Mouse (Mus musculus) lung, embryonic 15.5 days (tissue): ENCODE results near the gene Ing4. TPM values are rescaled to one million over a fixed set of nuclear protein-coding genes. Genes with fewer than 3 reads are reported as not detected.

Experiments used
- ATAC-seq: fragments of 200-750 bp; cut with Nextera tagmentation; 2 replicates; pipeline ENCODE4 v1.8.0; 2017; ENCODE audit warnings: moderate number of reproducible peaks, borderline replicate concordance; ENCODE audit not compliant: low FRiP score, low TSS enrichment; ENCODE audit errors: extremely low read depth
- H3K27ac ChIP-seq: fragments of 300-500 bp; sonication (generic); 2 replicates; pipeline ENCODE4 v1.5.1; 2015; ENCODE audit warnings: moderate library complexity, mild to moderate bottlenecking, inconsistent platforms
- H3K27me3 ChIP-seq: fragments of 300-500 bp; sonication (generic); 2 replicates; pipeline ENCODE4 v1.6.1; 2015; ENCODE audit warnings: inconsistent platforms
- H3K36me3 ChIP-seq: fragments of 300-500 bp; sonication (generic); 2 replicates; pipeline ENCODE4 v1.6.1; 2015; ENCODE audit warnings: inconsistent platforms
- H3K4me1 ChIP-seq: fragments of 300-500 bp; sonication (generic); 2 replicates; pipeline ENCODE4 v1.6.1; 2015; ENCODE audit warnings: inconsistent platforms
- H3K4me2 ChIP-seq: fragments of 300-500 bp; sonication (generic); 2 replicates; pipeline ENCODE4 v1.6.1; 2015; ENCODE audit warnings: inconsistent platforms, mild to moderate bottlenecking, moderate library complexity
- H3K4me3 ChIP-seq: fragments of 300-500 bp; sonication (generic); 2 replicates; pipeline ENCODE4 v1.5.1; 2015; ENCODE audit warnings: mild to moderate bottlenecking, inconsistent platforms
- H3K9ac ChIP-seq: fragments of 300-500 bp; sonication (generic); 2 replicates; pipeline ENCODE4 v1.6.1; 2015; ENCODE audit warnings: inconsistent platforms
- H3K9me3 ChIP-seq: fragments of 300-500 bp; sonication (generic); 2 replicates; pipeline ENCODE4 v1.6.1; 2016; ENCODE audit warnings: inconsistent platforms
- WGBS: fragments of 180-500 bp; shearing (Covaris S2); methylation state at CpG from one replicate; pipeline ENCODE4 v1.1.7; 2015; 5-methylcytosine and 5-hydroxymethylcytosine counted together
- polyA plus RNA-seq: library from polyadenylated mRNA; unstranded; fragments of >200 nt; fragmentation: Nextera tagmentation; extraction: Ambion mirVana; gene quantifications from 2 replicates; pipeline ENCODE4 v1.2.1, GENCODE M21; 2015

Gene Ing4
- polyA plus RNA-seq, 1 experiment from 2014 or later = 149 TPM

DNA sequence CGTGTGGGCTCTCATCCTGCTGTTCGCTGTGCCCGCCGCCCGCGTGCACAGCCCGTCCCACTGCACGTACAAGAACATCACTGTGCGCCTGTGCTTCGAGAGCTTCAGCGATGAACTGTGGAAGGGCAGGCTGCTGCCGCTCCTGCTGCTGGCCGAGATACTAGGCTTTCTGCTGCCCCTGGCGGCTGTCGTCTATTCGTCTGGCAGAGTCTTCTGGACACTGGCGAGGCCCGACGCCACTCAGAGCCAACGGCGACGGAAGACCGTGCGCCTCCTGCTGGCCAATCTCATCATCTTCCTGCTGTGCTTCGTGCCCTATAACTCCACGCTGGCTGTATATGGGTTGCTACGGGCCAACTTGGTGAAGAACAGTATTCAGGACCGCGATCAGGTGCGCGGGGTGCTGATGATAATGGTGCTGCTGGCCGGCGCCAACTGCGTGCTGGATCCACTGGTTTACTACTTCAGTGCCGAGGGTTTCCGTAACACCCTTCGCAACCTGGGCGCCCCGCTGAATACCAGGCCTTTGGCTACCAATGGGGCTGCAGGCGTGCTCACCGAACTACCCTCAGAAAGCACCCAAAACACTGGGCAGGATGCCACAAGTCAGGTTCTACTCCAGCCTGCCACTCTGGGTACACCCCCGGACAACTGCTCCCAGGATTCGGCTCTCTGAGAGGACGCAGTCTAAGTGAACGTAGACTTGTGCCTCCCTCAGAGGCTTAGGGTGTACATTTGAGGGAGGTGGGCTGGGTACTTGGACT, 42.4 kb downstream of the Ing4 start:
- no peaks in the 10 kb centered on the region for H3K9me3 ChIP-seq
- peak overlapping the region; percentile 39 for H3K4me3 ChIP-seq
- peak overlapping the region; percentile 39; the same call in 1 of the 2 replicates for H3K27ac ChIP-seq
- no peaks in the 10 kb centered on the region for H3K36me3 ChIP-seq
- peak overlapping the region; percentile 66 for H3K4me2 ChIP-seq
- H3K27me3 ChIP-seq = no peaks in the 10 kb centered on the region
- H3K9ac ChIP-seq = peak overlapping the region; percentile 37
- 24% methylated on average over 45 of the region's 45 CpGs for WGBS
- peak; percentile 92 for ATAC-seq
- peaks cover 8% of the 10 kb centered on the region; the same call in 1 of the 2 replicates for H3K4me1 ChIP-seq

DNA sequence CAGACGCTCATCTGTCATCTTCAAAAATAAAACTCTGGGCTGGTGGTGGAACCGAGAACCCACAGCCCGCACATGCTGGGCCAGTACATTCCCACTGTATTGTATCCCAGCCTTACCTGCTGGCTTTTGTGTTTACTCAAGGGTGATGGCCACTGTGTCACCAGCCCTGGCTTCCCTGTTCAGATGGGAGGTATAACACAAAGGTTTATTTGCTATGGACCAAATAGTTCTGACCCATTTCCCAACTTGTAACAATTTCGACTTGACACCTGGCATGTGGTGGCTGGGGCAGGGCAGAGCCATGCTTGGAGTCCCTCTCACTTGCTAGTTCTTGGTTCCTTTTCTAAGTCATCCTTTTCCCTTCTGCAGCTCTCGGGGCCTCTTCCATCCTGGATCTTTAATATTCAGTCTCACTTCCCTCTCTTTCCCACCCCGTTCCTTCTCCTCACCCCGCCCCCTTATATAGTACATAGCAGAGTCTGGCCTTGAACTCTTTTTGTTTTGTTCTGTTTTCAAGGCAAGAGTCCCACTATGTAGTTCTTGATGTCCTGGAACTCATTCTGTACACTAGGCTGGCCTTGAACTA, 43.3 kb downstream of the Ing4 start:
- Histone ChIP-seq H3K4me2 (no peak overlapping the region), H3K9ac (no peak overlapping the region), H3K4me3 (no peak overlapping the region), H3K36me3 (no peaks in the 10 kb centered on the region), H3K27ac (no peak overlapping the region), H3K9me3 (no peaks in the 10 kb centered on the region), H3K4me1 (peaks cover 12% of the 10 kb centered on the region; the same call in 1 of the 2 replicates), H3K27me3 (no peaks in the 10 kb centered on the region)
- 81% methylated on average over 7 of the region's 7 CpGs for WGBS
- ATAC-seq = no peak

DNA sequence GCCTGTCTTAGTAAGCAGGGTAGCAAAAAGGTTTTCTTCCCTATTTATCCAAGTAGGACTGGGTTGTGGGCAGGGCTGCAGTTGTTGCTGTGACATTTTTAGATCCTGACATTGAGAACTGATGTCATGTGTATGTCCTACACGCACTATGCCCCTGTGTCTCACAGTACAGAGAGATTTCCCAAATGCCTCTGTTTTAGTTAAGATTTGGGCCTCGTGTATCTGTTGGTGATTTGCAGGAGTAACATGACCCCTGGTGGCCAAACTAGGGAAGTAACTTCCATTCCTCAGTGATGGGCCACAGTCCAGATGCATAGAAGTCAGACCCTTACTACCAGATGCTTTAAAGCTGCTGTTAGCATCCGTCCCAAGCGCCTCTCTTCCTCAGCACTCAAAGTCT, 44.9 kb downstream of the Ing4 start:
- H3K27ac ChIP-seq = no peak overlapping the region

GRCm38 (mm10) chr6:125087937-125088336, 48.4 kb downstream of the Ing4 start:
- WGBS = 59% methylated on average over 3 of the region's 3 CpGs
- no peaks in the 10 kb centered on the region for H3K36me3 ChIP-seq
- no peak overlapping the region for H3K9ac ChIP-seq
- no peak overlapping the region for H3K4me2 ChIP-seq
- peaks cover 40% of the 10 kb centered on the region for H3K4me1 ChIP-seq
- H3K27ac ChIP-seq = peak overlapping the region; percentile 97
- no peaks in the 10 kb centered on the region for H3K27me3 ChIP-seq
- H3K4me3 ChIP-seq = no peak overlapping the region
- no peaks in the 10 kb centered on the region for H3K9me3 ChIP-seq
- ATAC-seq = no peak

More for the DNA sequence above, 44.9 kb downstream of the Ing4 start:
- WGBS = 2% methylated on average over 4 of the region's 4 CpGs
- no peak overlapping the region for H3K4me2 ChIP-seq
- H3K27me3 ChIP-seq = no peaks in the 10 kb centered on the region
- no peak overlapping the region for H3K4me3 ChIP-seq
- no peaks in the 10 kb centered on the region for H3K9me3 ChIP-seq
- peak overlapping the region; percentile 5; the same call in 1 of the 2 replicates for H3K9ac ChIP-seq
- no peak for ATAC-seq
- no peaks in the 10 kb centered on the region for H3K36me3 ChIP-seq
- peaks cover 24% of the 10 kb centered on the region for H3K4me1 ChIP-seq

GRCm38 (mm10) chr6:125088561-125089321, 49.2 kb downstream of the Ing4 start:
- Histone ChIP-seq H3K36me3 (no peaks in the 10 kb centered on the region), H3K9ac (no peak overlapping the region; the same call in 1 of the 2 replicates), H3K4me2 (peak overlapping the region; percentile 63), H3K27ac (peak overlapping the region; percentile 97), H3K4me3 (peak overlapping the region; percentile 27; the same call in 1 of the 2 replicates), H3K27me3 (no peaks in the 10 kb centered on the region), H3K4me1 (peaks cover 40% of the 10 kb centered on the region), H3K9me3 (no peaks in the 10 kb centered on the region)
- 1% methylated on average over 20 of the region's 20 CpGs for WGBS
- peak; percentile 89 for ATAC-seq

GRCm38 (mm10) chr6:125089521-125090321, 50.2 kb downstream of the Ing4 start:
- peak overlapping the region; percentile 27 for H3K4me3 ChIP-seq
- peak overlapping the region; percentile 63 for H3K4me2 ChIP-seq
- peak overlapping the region; percentile 42 for H3K9ac ChIP-seq
- no peaks in the 10 kb centered on the region for H3K27me3 ChIP-seq
- peak overlapping the region; percentile 97 for H3K27ac ChIP-seq
- peaks cover 36% of the 10 kb centered on the region for H3K4me1 ChIP-seq
- 2% methylated on average over 15 of the region's 15 CpGs for WGBS
- no peaks in the 10 kb centered on the region for H3K36me3 ChIP-seq
- ATAC-seq = peak; percentile 76
- no peaks in the 10 kb centered on the region for H3K9me3 ChIP-seq

DNA sequence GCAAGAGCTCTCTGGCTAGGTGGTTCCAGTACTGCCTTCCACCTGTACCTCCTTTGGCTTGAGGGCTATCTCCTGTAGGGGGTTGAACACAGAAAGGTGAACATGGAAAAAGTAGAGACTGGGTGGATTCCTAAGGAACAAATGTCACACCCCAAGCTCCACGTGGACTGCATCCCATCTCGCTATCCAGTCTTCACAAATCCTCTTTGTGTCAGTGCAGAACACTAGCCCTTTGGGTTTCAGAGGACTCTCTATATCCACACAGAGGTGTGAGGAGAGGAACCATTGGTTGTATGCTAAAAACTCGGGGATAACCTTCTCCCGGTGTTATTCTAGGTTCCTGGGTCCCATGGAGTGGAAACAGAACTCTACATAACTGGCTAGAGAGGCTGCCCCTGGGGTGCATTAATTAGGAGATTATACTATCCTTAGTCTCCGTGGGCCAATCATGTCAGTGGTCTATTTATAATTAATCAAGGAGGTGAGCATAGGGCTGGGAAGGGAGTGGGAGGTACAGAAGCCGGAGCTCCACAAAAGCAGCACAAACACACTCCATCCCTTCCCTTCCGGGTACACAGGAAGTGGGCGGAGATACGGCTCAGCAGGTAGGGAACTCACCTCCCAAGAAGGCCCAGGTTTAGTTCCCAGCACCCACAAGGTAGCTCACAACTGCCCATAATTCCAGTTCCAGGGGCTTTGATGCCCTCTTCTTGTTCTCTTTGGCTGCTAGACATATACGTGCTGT, 51.0 kb downstream of the Ing4 start:
- WGBS = 51% methylated on average over 10 of the region's 10 CpGs

GRCm38 (mm10) chr6:125092372-125092771, 52.8 kb downstream of the Ing4 start:
- Histone ChIP-seq H3K4me1 (peaks cover 41% of the 10 kb centered on the region), H3K9ac (no peak overlapping the region), H3K27me3 (no peaks in the 10 kb centered on the region), H3K4me3 (no peak overlapping the region), H3K4me2 (no peak overlapping the region), H3K27ac (peak overlapping the region; percentile 1; the same call in 1 of the 2 replicates), H3K9me3 (no peaks in the 10 kb centered on the region), H3K36me3 (no peaks in the 10 kb centered on the region)
- ATAC-seq = no peak
- WGBS = 75% methylated on average over 5 of the region's 5 CpGs

More for the DNA sequence above, 51.0 kb downstream of the Ing4 start:
- H3K36me3 ChIP-seq = no peaks in the 10 kb centered on the region
- no peaks in the 10 kb centered on the region for H3K27me3 ChIP-seq
- ATAC-seq = no peak
- H3K4me3 ChIP-seq = 0 out of 2 replicates have a peak overlapping the region, but pooled peaks have one; percentile 27
- peak overlapping the region; percentile 63 for H3K4me2 ChIP-seq
- H3K9me3 ChIP-seq = no peaks in the 10 kb centered on the region
- H3K27ac ChIP-seq = peak overlapping the region; percentile 97
- H3K9ac ChIP-seq = peak overlapping the region; percentile 30
- H3K4me1 ChIP-seq = peaks cover 42% of the 10 kb centered on the region

DNA sequence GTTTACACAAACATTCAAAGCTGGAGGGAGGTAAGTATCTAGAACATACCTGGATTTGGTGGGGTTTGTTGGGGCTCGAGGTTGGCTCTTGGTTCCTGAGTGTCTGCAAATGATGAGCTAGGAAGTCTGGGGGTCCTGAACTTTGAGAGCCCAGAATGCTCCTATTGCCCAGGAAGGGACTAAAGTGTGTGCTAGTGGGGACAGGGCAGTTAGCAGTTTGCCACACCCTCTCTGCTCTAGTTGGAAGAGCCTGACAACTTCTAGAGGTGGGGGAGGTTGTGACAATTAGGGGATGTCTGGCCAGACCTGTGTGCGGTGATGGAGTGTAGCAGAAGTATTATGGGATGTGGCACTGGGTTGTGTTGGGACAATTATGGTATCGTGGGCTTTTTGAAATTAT, 55.3 kb downstream of the Ing4 start:
- Histone ChIP-seq H3K4me3 (no peak overlapping the region), H3K36me3 (peaks cover 18% of the 10 kb centered on the region), H3K9me3 (no peaks in the 10 kb centered on the region), H3K9ac (no peak overlapping the region), H3K4me1 (peaks cover 49% of the 10 kb centered on the region), H3K27ac (peak overlapping the region; percentile 94), H3K4me2 (no peak overlapping the region), H3K27me3 (no peaks in the 10 kb centered on the region)
- 38% methylated on average over 3 of the region's 3 CpGs for WGBS
- no peak for ATAC-seq

DNA sequence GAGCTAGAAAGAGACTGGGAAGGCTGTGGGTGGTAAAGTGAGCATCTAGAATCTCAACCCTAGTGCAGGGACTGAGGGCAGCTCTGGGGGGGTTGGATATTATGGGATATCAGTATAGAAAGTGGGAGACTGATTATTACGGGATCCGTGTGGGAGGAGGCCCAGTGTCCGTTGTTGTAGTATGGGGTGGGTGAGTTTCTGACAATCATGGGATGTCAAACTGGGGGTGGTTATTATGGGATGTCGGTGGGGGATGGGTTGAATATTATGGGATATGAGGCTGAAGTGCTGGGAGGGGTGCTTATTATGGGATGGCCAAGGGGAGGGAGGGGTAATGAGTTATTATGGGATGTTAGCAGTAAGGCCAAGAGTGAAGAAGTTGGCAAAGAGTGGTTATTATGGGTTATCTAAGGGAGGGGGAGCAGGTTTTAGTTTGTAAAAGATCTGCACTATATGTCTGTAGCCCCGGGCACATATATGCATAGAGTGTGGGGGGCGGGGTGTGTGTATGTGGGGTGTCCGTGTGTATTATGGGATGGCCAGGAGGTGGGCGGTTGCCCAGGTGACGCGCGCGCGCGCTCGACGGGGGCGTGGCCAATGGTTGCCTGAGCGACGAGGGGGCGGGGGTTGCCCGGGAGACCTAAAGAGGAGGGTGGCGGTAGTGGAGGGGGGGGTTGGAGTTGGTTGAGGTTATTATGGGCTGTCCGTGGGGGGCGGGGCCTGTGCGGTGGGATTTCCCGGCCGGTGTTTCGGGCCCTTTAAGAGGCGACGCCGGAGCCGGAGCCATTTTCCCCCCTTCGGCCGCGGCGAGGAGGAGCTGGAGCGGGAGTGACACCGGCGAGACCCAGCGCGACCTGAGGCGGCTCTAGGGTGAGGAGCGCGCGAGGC, 56.1 kb downstream of the Ing4 start, which contains the start of gene Chd4:
TSS of gene Chd4 (plus strand) at position 591 of the 888 bp plus-strand sequence.
- Histone ChIP-seq H3K9ac (peak within 1 kb of the TSS; percentile 92), H3K27me3 (no peaks in the 10 kb centered on the region), H3K4me2 (peak within 1 kb of the TSS; percentile 93), H3K4me1 (peaks cover 49% of the 10 kb centered on the region), H3K9me3 (no peaks in the 10 kb centered on the region), H3K36me3 (peaks cover 26% of the 10 kb centered on the region), H3K4me3 (peak within 1 kb of the TSS; percentile 96), H3K27ac (peak within 1 kb of the TSS; percentile 94)
- ATAC-seq = peak; percentile 79
- 2% methylated on average over 34 of the region's 45 CpGs for WGBS
